Mouse (Mus musculus): ENCODE measurements around the gene Tbc1d2. TPM values are rescaled to one million over a fixed set of nuclear protein-coding genes. Genes with fewer than 3 reads are reported as not detected.

Gene Tbc1d2
- polyA plus RNA-seq (2012; rRNA removed; ENCODE audit: low replicate concordance) = 8.7 and 11.2 TPM in 2 replicates

GRCm38 (mm10) chr4:46650086-46650753, at the start of gene Tbc1d2:
Gene Tbc1d2, minus strand, starts transcription at chr4:46650209.

GRCm38 (mm10) chr4:46601844-46602423, 48.1 kb downstream of the Tbc1d2 start, which contains the start of gene Coro2a:
Gene Coro2a, minus strand, starts transcription at chr4:46602202.

Other genes with a start within 250 kb of the Tbc1d2 start
- gene Hemgn, start 236.7 kb downstream of the Tbc1d2 start, polyA plus RNA-seq (2012; rRNA removed; ENCODE audit: low replicate concordance) = 0.09 TPM in 1 of 2 replicates, not detected in the other
- 7.1 and 35.1 TPM in 2 replicates for gene Anp32b, start 199.3 kb downstream of the Tbc1d2 start, polyA plus RNA-seq (2012; rRNA removed; ENCODE audit: low replicate concordance)
- gene Nans, start 161.0 kb downstream of the Tbc1d2 start, polyA plus RNA-seq (2012; rRNA removed; ENCODE audit: low replicate concordance) = 22.9 and 23.7 TPM in 2 replicates
- gene Trim14, start 114.1 kb downstream of the Tbc1d2 start, polyA plus RNA-seq (2012; rRNA removed; ENCODE audit: low replicate concordance) = 11.0 and 54.5 TPM in 2 replicates
- gene Coro2a, start 48.0 kb downstream of the Tbc1d2 start, polyA plus RNA-seq (2012; rRNA removed; ENCODE audit: low replicate concordance) = 27.9 and 67.4 TPM in 2 replicates